Mouse (Mus musculus) limb, embryonic 10.5 days (tissue): Measurements from ENCODE around the gene Mgmt. TPM values are rescaled to one million over a fixed set of nuclear protein-coding genes. Genes with fewer than 3 reads are reported as not detected.

Experiments used
- DNase-seq: peaks from one replicate; pipeline ENCODE4 v3.0.0-alpha.2; 2017; ENCODE audit warnings: low spot score
- H3K27ac ChIP-seq: fragments of 300-500 bp; sonication (generic); 2 replicates; pipeline ENCODE4 v1.5.1; 2016; ENCODE audit warnings: mild to moderate bottlenecking
- H3K27me3 ChIP-seq: fragments of 300-500 bp; sonication (generic); 2 replicates; pipeline ENCODE4 v1.6.1; 2016; ENCODE audit warnings: low read depth, mild to moderate bottlenecking; ENCODE audit not compliant: poor library complexity, severe bottlenecking
- H3K36me3 ChIP-seq: fragments of 300-500 bp; sonication (generic); 2 replicates; pipeline ENCODE4 v1.6.1; 2016; ENCODE audit warnings: mild to moderate bottlenecking, moderate library complexity
- H3K4me1 ChIP-seq: fragments of 300-500 bp; sonication (generic); 2 replicates; pipeline ENCODE4 v1.6.1; 2016
- H3K4me3 ChIP-seq: fragments of 300-500 bp; sonication (generic); 2 replicates; pipeline ENCODE4 v1.5.1; 2016; ENCODE audit warnings: mild to moderate bottlenecking, moderate library complexity
- H3K9me3 ChIP-seq: fragments of 300-500 bp; sonication (generic); replicated peaks from 2 replicates; pipeline ENCODE4 v1.6.1; 2016; ENCODE audit warnings: mild to moderate bottlenecking
- WGBS: fragments of 180-500 bp; shearing (Covaris S2); methylation state at CpG from one replicate; pipeline ENCODE4 v1.1.7; 2016; 5-methylcytosine and 5-hydroxymethylcytosine counted together
- polyA plus RNA-seq: library from polyadenylated mRNA; unstranded; fragments of >200 nt; fragmentation: Nextera tagmentation; extraction: Ambion mirVana; gene quantifications from 2 replicates; pipeline ENCODE4 v1.2.1, GENCODE M21; 2016

The Mgmt gene
- polyA plus RNA-seq, 1 experiment from 2014 or later = 4.2 TPM

- Histone ChIP-seq H3K9me3 (no peaks in the 10 kb centered on the region), H3K27me3 (peaks cover 35% of the 10 kb centered on the region; the same call in 1 of the 2 replicates), H3K4me1 (peaks cover 4% of the 10 kb centered on the region; the same call in 1 of the 2 replicates), H3K4me3 (no peak overlapping the region), H3K36me3 (no peaks in the 10 kb centered on the region), H3K27ac (no peak overlapping the region)
- no peak for DNase-seq
- WGBS = 71% methylated on average over 2 of the region's 2 CpGs
Observed at GRCm38 (mm10) chr7:137154623-137155022, 260.2 kb downstream of the Mgmt start.

DNA sequence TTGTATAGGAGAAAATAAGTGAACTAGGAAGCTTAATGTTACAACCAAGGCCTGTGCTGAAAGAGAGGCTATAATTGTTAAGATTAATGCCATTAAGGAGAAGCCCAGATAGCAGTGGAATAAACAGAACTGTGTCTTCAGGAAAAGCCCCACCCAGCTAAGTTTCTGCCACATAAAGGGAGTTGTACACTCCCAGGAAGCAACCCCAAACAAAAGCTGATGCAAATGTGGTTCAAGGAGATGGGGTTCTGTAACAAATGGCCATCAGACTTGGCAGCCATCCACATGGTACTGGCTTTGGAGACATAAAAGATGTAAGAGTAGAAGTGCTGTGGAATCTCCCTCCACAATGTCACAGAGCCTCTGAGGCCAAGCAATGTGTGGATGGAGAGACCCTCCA is 264.7 kb downstream of the Mgmt start:
- H3K27me3 ChIP-seq = peaks cover 9% of the 10 kb centered on the region; the same call in 1 of the 2 replicates
- no peak overlapping the region for H3K4me3 ChIP-seq
- H3K36me3 ChIP-seq = no peaks in the 10 kb centered on the region
- no peak for DNase-seq
- no peak overlapping the region for H3K27ac ChIP-seq
- H3K9me3 ChIP-seq = no peaks in the 10 kb centered on the region
- H3K4me1 ChIP-seq = 0 out of 2 replicates have a peak, but pooled peaks cover 6% of the 10 kb centered on the region

DNA sequence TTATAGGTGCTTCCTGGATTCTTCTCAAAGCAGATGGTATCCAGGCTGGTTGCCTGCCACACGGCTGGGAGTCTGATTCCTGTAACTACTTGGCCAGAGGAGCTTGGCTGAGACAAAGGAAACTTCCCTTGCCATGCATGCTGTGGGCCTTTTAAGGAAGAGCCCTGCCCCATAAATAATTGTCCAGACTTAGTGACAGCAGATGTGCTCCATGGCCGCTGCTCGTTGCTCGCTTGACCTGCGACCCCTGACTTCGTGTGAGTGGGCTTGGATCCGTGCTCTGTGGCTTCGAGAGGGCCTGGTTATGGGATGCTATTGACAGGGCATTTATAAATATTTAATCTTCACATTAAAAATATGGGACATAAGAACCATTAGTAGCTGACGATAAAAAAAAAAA is 277.9 kb downstream of the Mgmt start:
- peaks cover 20% of the 10 kb centered on the region for H3K27me3 ChIP-seq
- WGBS = 33% methylated on average over 9 of the region's 9 CpGs
- H3K4me1 ChIP-seq = peaks cover 6% of the 10 kb centered on the region
- no peak overlapping the region; the same call in 1 of the 2 replicates for H3K27ac ChIP-seq
- no peaks in the 10 kb centered on the region for H3K9me3 ChIP-seq
- DNase-seq = no peak
- no peak overlapping the region for H3K4me3 ChIP-seq
- no peaks in the 10 kb centered on the region for H3K36me3 ChIP-seq
